Mouse (Mus musculus) cortical plate, adult 2 months (tissue): ENCODE measurements around the gene Lrp1.

Experiments used
- CTCF ChIP-seq: fragments of 200-500 bp; IDR thresholded peaks from 2 replicates; pipeline ENCODE4 v1.5.1; 2011; ENCODE audit warnings: mild to moderate bottlenecking, control low read depth, low read length; ENCODE audit not compliant: insufficient read depth; ENCODE audit errors: extremely low read depth
- POLR2A ChIP-seq: fragments of 200-500 bp; IDR thresholded peaks from 2 replicates; pipeline ENCODE4 v1.6.1; 2011; ENCODE audit warnings: mild to moderate bottlenecking, low read length, control low read depth; ENCODE audit not compliant: insufficient read depth; ENCODE audit errors: extremely low read depth

- TF ChIP-seq CTCF: no peak
- no peak for TF ChIP-seq POLR2A
These were observed 86.0 kb downstream of the Lrp1 start for GRCm38 (mm10) chr10:127534929-127535384.
